ENCODE assay signal across 9 mouse cellular contexts in the genomic region with DNA sequence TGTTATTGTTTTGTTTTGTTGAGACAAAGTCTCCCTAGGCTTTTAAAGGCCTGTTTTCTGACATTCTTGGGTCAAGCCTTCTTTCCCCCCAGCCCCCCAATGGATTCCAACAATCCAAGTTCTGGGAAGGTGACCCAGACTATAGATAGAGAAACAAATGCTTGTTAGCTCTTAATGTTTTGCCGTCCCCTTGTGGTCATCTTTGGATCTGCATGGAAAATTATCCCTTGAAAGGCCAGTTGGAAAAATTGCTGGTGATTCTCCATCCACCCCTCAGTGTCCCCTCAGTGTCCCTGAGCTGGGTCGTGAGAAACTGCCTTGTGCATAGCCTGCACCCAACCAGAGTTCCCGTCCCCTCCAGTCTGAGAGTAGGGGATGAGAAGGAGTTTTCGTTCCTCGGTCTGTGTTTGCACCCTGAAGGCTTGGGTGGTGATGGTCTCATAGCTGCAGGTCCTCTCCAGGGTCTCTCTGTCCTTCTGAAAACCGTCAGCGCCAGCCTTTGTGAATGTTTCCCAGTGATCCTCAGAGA. TPM values are rescaled to one million over a fixed set of nuclear protein-coding genes. Genes with fewer than 3 reads are reported as not detected.
DNase-seq lines count a peak whose midpoint lies in the region; ATAC-seq and TF ChIP-seq lines count a peak whose summit lies in the region.
"Had no signal": no experiment of that assay in that cellular context is flagged by ENCODE, and none has a peak within 500 bp of the region (broad histone marks: within the 10 kb centered on the region; RNA-seq: fewer than 3 reads in every experiment).

No protein-coding gene starts in this region.

- H3K27me3 ChIP-seq in hindbrain, embryonic 10.5 days (ENCODE audit: insufficient read depth, poor library complexity, severe bottlenecking): peaks cover 20% of the 10 kb centered on the region
- H3K27me3 ChIP-seq in hindbrain, embryonic 16.5 days (replicated peaks; ENCODE audit: control insufficient read depth, insufficient read depth, low read length): no peaks in the 10 kb centered on the region; the same call in 1 of the 2 replicates
- H3K27me3 ChIP-seq in limb, embryonic 14.5 days (ENCODE audit: control insufficient read depth, insufficient read depth, low read length): no peaks in the 10 kb centered on the region

- TF ChIP-seq POLR2A in limb, embryonic 14.5 days (IDR thresholded peaks at IDR 0.05; ENCODE audit: borderline replicate concordance, extremely low read depth, insufficient read depth, insufficient read length): no peak

- no peak overlapping the region for H3K4me2 ChIP-seq in hindbrain, embryonic 16.5 days (ENCODE audit: low read length)
- H3K4me2 ChIP-seq in limb, embryonic 14.5 days (replicated peaks; ENCODE audit: low read depth, low read length, severe bottlenecking): no peak overlapping the region
- H3K4me2 ChIP-seq: neural tube, embryonic 13.5 days had no signal

- H3K9ac ChIP-seq in hindbrain, embryonic 16.5 days (ENCODE audit: low read depth, low read length): no peak overlapping the region
- no peak overlapping the region for H3K9ac ChIP-seq in limb, embryonic 14.5 days (ENCODE audit: low read depth, low read length, severe bottlenecking)
- H3K9ac ChIP-seq: neural tube, embryonic 13.5 days had no signal

- peaks cover 6% of the 10 kb centered on the region; the same call in 1 of the 2 replicates for H3K9me3 ChIP-seq in hindbrain, embryonic 10.5 days
- no peaks in the 10 kb centered on the region for H3K9me3 ChIP-seq in hindbrain, embryonic 16.5 days (ENCODE audit: control insufficient read depth, low read length)
- H3K9me3 ChIP-seq in limb, embryonic 14.5 days (ENCODE audit: control insufficient read depth, low read length): no peaks in the 10 kb centered on the region
- H3K9me3 ChIP-seq: neural tube, embryonic 13.5 days had no signal

- no peak overlapping the region for H3K27ac ChIP-seq in hindbrain, embryonic 10.5 days
- no peak overlapping the region for H3K27ac ChIP-seq in hindbrain, embryonic 16.5 days (ENCODE audit: low read depth, low read length)
- H3K27ac ChIP-seq in limb, embryonic 14.5 days (replicated peaks; ENCODE audit: low read depth, low read length): no peak overlapping the region
- H3K27ac ChIP-seq: neural tube, embryonic 13.5 days had no signal

- H3K4me1 ChIP-seq in hindbrain, embryonic 10.5 days (replicated peaks): peaks cover 29% of the 10 kb centered on the region
- peaks cover 8% of the 10 kb centered on the region for H3K4me1 ChIP-seq in hindbrain, embryonic 16.5 days (ENCODE audit: control insufficient read depth, insufficient read depth, low read depth, low read length)
- H3K4me1 ChIP-seq in limb, embryonic 14.5 days (ENCODE audit: control insufficient read depth, insufficient read depth, low read length): peaks cover 10% of the 10 kb centered on the region

- 59% methylated on average over 7 of the region's 7 CpGs for WGBS in hindbrain, embryonic 10.5 days
- WGBS in hindbrain, embryonic 16.5 days: 57% methylated on average over 7 of the region's 7 CpGs
- 52% methylated on average over 7 of the region's 7 CpGs for WGBS in limb, embryonic 14.5 days

- H3K36me3 ChIP-seq in hindbrain, embryonic 10.5 days: peaks cover 22% of the 10 kb centered on the region
- peaks cover 14% of the 10 kb centered on the region; the same call in 1 of the 2 replicates for H3K36me3 ChIP-seq in hindbrain, embryonic 16.5 days (ENCODE audit: control insufficient read depth, insufficient read depth, low read length)
- H3K36me3 ChIP-seq in limb, embryonic 14.5 days (ENCODE audit: control insufficient read depth, insufficient read depth, low read length): peaks cover 19% of the 10 kb centered on the region

- ATAC-seq in hindbrain, embryonic 16.5 days: no peak
- ATAC-seq in limb, embryonic 14.5 days (ENCODE audit: low FRiP score, low read depth): no peak

- H3K4me3 ChIP-seq in hindbrain, embryonic 10.5 days: no peak overlapping the region
- H3K4me3 ChIP-seq in hindbrain, embryonic 16.5 days (ENCODE audit: low read length): no peak overlapping the region
- no peak overlapping the region for H3K4me3 ChIP-seq in limb, embryonic 14.5 days (replicated peaks; ENCODE audit: low read length)
- H3K4me3 ChIP-seq: neural tube, embryonic 13.5 days had no signal

- peak; percentile 36 for DNase-seq in hindbrain, embryonic 10.5 days (ENCODE audit: low spot score)
- DNase-seq in 416B (ENCODE audit: low read depth): peak; percentile 41
- DNase-seq in MN1 (ENCODE audit: low spot score): peak; percentile 75
- DNase-seq in embryo, embryonic 11.5 days (ENCODE audit: low read depth, low spot score): peak; percentile 47
- DNase-seq in limb, embryonic 14.5 days (ENCODE audit: low spot score): peak; percentile 68
- DNase-seq in thymus, postnatal 0 days (ENCODE audit: low spot score): no peak
- no peak for DNase-seq in ovary, postnatal 10 days (ENCODE audit: low spot score)

RNA-seq across cellular contexts. Expression of gene Gpr4, which starts 3.3 kb away (rescaled TPM):
- polyA plus RNA-seq in hindbrain, embryonic 10.5 days (2016; fragmentation: Nextera tagmentation; extraction: Ambion mirVana): 1.8 and 2.9 TPM in 2 replicates
- 3.1 and 4.4 TPM in 2 replicates for polyA plus RNA-seq in hindbrain, embryonic 16.5 days (2015; fragmentation: Nextera tagmentation; extraction: Ambion mirVana)
- 9.2 and 15.5 TPM in 2 replicates for polyA plus RNA-seq in limb, embryonic 14.5 days (2012; rRNA removed)
- polyA plus RNA-seq in limb, embryonic 14.5 days (2014; fragmentation: Nextera tagmentation; extraction: Ambion mirVana): 4.0 and 4.4 TPM in 2 replicates
- 0.69 and 0.80 TPM in 2 replicates for polyA plus RNA-seq in thymus, postnatal 0 days (2015; fragmentation: Nextera tagmentation; extraction: Ambion mirVana)

RNA-seq across cellular contexts. Expression of gene Opa3, which starts 19.1 kb away (rescaled TPM):
- polyA plus RNA-seq in hindbrain, embryonic 10.5 days (2016; fragmentation: Nextera tagmentation; extraction: Ambion mirVana): 47.8 and 51.1 TPM in 2 replicates
- polyA plus RNA-seq in hindbrain, embryonic 16.5 days (2015; fragmentation: Nextera tagmentation; extraction: Ambion mirVana): 39.9 and 41.5 TPM in 2 replicates
- 19.6 and 23.6 TPM in 2 replicates for polyA plus RNA-seq in limb, embryonic 14.5 days (2012; rRNA removed)
- polyA plus RNA-seq in limb, embryonic 14.5 days (2014; fragmentation: Nextera tagmentation; extraction: Ambion mirVana): 27.5 and 31.7 TPM in 2 replicates
- polyA plus RNA-seq in thymus, postnatal 0 days (2015; fragmentation: Nextera tagmentation; extraction: Ambion mirVana): 25.4 and 25.7 TPM in 2 replicates

RNA-seq across cellular contexts. Expression of gene Eml2, which starts 32.8 kb away (rescaled TPM):
- polyA plus RNA-seq in hindbrain, embryonic 10.5 days (2016; fragmentation: Nextera tagmentation; extraction: Ambion mirVana): 2.8 and 4.9 TPM in 2 replicates
- 9.4 and 12.3 TPM in 2 replicates for polyA plus RNA-seq in hindbrain, embryonic 16.5 days (2015; fragmentation: Nextera tagmentation; extraction: Ambion mirVana)
- 38.5 and 49.9 TPM in 2 replicates for polyA plus RNA-seq in limb, embryonic 14.5 days (2012; rRNA removed)
- 1.5 and 3.6 TPM in 2 replicates for polyA plus RNA-seq in limb, embryonic 14.5 days (2014; fragmentation: Nextera tagmentation; extraction: Ambion mirVana)
- 5.7 and 6.1 TPM in 2 replicates for polyA plus RNA-seq in thymus, postnatal 0 days (2015; fragmentation: Nextera tagmentation; extraction: Ambion mirVana)

RNA-seq across cellular contexts. Expression of gene Gipr, which starts 43.1 kb away (rescaled TPM):
- 0.95 and 1.3 TPM in 2 replicates for polyA plus RNA-seq in hindbrain, embryonic 10.5 days (2016; fragmentation: Nextera tagmentation; extraction: Ambion mirVana)
- polyA plus RNA-seq in hindbrain, embryonic 16.5 days (2015; fragmentation: Nextera tagmentation; extraction: Ambion mirVana): 2.0 and 2.9 TPM in 2 replicates
- 1.1 and 1.4 TPM in 2 replicates for polyA plus RNA-seq in limb, embryonic 14.5 days (2012; rRNA removed)
- 0.32 TPM in 1 of 2 replicates, not detected in the other for polyA plus RNA-seq in limb, embryonic 14.5 days (2014; fragmentation: Nextera tagmentation; extraction: Ambion mirVana)
- polyA plus RNA-seq in thymus, postnatal 0 days (2015; fragmentation: Nextera tagmentation; extraction: Ambion mirVana): 0.10 and 0.25 TPM in 2 replicates

RNA-seq across cellular contexts. Expression of gene Snrpd2, which starts 59.5 kb away (rescaled TPM):
- polyA plus RNA-seq in hindbrain, embryonic 10.5 days (2016; fragmentation: Nextera tagmentation; extraction: Ambion mirVana): 184 TPM in 2 replicates
- 107 and 110 TPM in 2 replicates for polyA plus RNA-seq in hindbrain, embryonic 16.5 days (2015; fragmentation: Nextera tagmentation; extraction: Ambion mirVana)
- 71.9 and 151 TPM in 2 replicates for polyA plus RNA-seq in limb, embryonic 14.5 days (2012; rRNA removed)
- polyA plus RNA-seq in limb, embryonic 14.5 days (2014; fragmentation: Nextera tagmentation; extraction: Ambion mirVana): 130 and 143 TPM in 2 replicates
- 154 and 164 TPM in 2 replicates for polyA plus RNA-seq in thymus, postnatal 0 days (2015; fragmentation: Nextera tagmentation; extraction: Ambion mirVana)

Comparison
In these comparisons a context has a peak if more than half of its experiments do, and no peak if none do; other contexts are left out.
1. DNase-seq: peak in hindbrain, embryonic 10.5 days (single experiment), 416B (single experiment), MN1 (single experiment), embryo, embryonic 11.5 days (single experiment) and limb, embryonic 14.5 days (single experiment); none in thymus, postnatal 0 days (single experiment) and ovary, postnatal 10 days (single experiment).